In genomic region chr1:135173311-135173710, GRCm38 (mm10) we compare ENCODE assay signal across 17 mouse cellular contexts. TPM values are rescaled to one million over a fixed set of nuclear protein-coding genes. Genes with fewer than 3 reads are reported as not detected.
"Had no signal": no experiment of that assay in that cellular context is flagged by ENCODE, and none has a peak within 500 bp of the region (broad histone marks: within the 10 kb centered on the region; RNA-seq: fewer than 3 reads in every experiment).

No protein-coding gene starts in this region.

- DNase-seq: retina, postnatal 1 day; right cerebral cortex, adult 18-20 months; right cerebral cortex, postnatal 14 days; right cerebral cortex, postnatal 25 days; right cerebral cortex, postnatal 4 days; spleen, adult 18-20 months; thymus, adult 18-20 months; thymus, adult 2 months; thymus, postnatal 14 days; thymus, postnatal 25 days; thymus, postnatal 36 days; thymus, postnatal 4 days had no signal

- H3K27ac ChIP-seq: neural tube, embryonic 13.5 days; neural tube, embryonic 15.5 days; stomach, embryonic 15.5 days; stomach, postnatal 0 days had no signal

- H3K4me3 ChIP-seq: neural tube, embryonic 13.5 days; neural tube, embryonic 15.5 days; stomach, embryonic 15.5 days had no signal

- H3K4me2 ChIP-seq: neural tube, embryonic 13.5 days; neural tube, embryonic 15.5 days; stomach, embryonic 15.5 days had no signal

- H3K27me3 ChIP-seq: neural tube, embryonic 13.5 days; neural tube, embryonic 15.5 days; stomach, embryonic 15.5 days had no signal

- H3K4me1 ChIP-seq: neural tube, embryonic 13.5 days had no signal

- H3K9ac ChIP-seq: neural tube, embryonic 13.5 days; neural tube, embryonic 15.5 days; stomach, embryonic 15.5 days had no signal

- H3K36me3 ChIP-seq: neural tube, embryonic 13.5 days; neural tube, embryonic 15.5 days; stomach, embryonic 15.5 days had no signal

- H3K9me3 ChIP-seq: neural tube, embryonic 13.5 days; neural tube, embryonic 15.5 days; stomach, embryonic 15.5 days had no signal

RNA-seq across cellular contexts. Expression of gene Gpr37l1, which starts 5.8 kb away (rescaled TPM):
- polyA plus RNA-seq: testis, adult 2 months had no signal
